Mouse (Mus musculus) heart, adult 2 months (tissue): ENCODE measurements at regions not wholly inside any gene's neighbourhood (a gene's known extent, or its start where the extent isn't known, plus 50 kb on each side); places are given as distances from the start of the nearest gene placed in this dataset.

Source experiments
- CTCF ChIP-seq: fragments of 200-600 bp; IDR thresholded peaks from 2 replicates; pipeline ENCODE4 v1.8.1; 2022; ENCODE audit warnings: antibody characterized with exemption, mild to moderate bottlenecking, moderate library complexity
- POLR2A ChIP-seq: fragments of 200-500 bp; IDR thresholded peaks from 2 replicates; pipeline ENCODE4 v1.6.1; 2011; ENCODE audit warnings: mild to moderate bottlenecking, low read depth, low read length, control low read depth; ENCODE audit not compliant: insufficient read depth

- TF ChIP-seq CTCF (no peak), POLR2A (no peak)
Observed at GRCm38 (mm10) chr16:46331336-46331735, 167.0 kb downstream of the Nectin3 start.
